ENCODE assay signal across 15 mouse cellular contexts in genomic region chr11:119108573-119109263, GRCm38 (mm10).
"Had no signal": no experiment of that assay in that cellular context is flagged by ENCODE, and none has a peak within 500 bp of the region (broad histone marks: within the 10 kb centered on the region; RNA-seq: fewer than 3 reads in every experiment).

No protein-coding gene starts in this region.

- H3K4me2 ChIP-seq: kidney, embryonic 15.5 days; limb, embryonic 12.5 days; neural tube, embryonic 15.5 days had no signal

- H3K27ac ChIP-seq: kidney, embryonic 15.5 days; limb, embryonic 12.5 days; liver, embryonic 14.5 days; midbrain, embryonic 10.5 days; neural tube, embryonic 15.5 days; stomach, postnatal 0 days had no signal

- H3K9ac ChIP-seq: kidney, embryonic 15.5 days; limb, embryonic 12.5 days; liver, embryonic 14.5 days; neural tube, embryonic 15.5 days had no signal

- H3K27me3 ChIP-seq: neural tube, embryonic 15.5 days had no signal

- H3K4me3 ChIP-seq: kidney, embryonic 15.5 days; limb, embryonic 12.5 days; midbrain, embryonic 10.5 days; myocyte; neural tube, embryonic 15.5 days had no signal

- H3K9me3 ChIP-seq: kidney, embryonic 15.5 days; limb, embryonic 12.5 days; midbrain, embryonic 10.5 days; neural tube, embryonic 15.5 days had no signal

- H3K36me3 ChIP-seq: kidney, embryonic 15.5 days; limb, embryonic 12.5 days; midbrain, embryonic 10.5 days; neural tube, embryonic 15.5 days had no signal

- DNase-seq: kidney, adult 2 months; kidney, postnatal 14 days; liver; lung, adult 2 months; lung, postnatal 4 days; midbrain, embryonic 14.5 days; right cerebral cortex, postnatal 14 days; thymus, postnatal 14 days had no signal
